Mouse (Mus musculus): ENCODE measurements around the gene Pp2d1.

Gene Pp2d1

GRCm38 (mm10) chr17:53478858-53479603 is 60.2 kb downstream of the Pp2d1 start, which contains the start of gene Rab5a:
TSS of gene Rab5a (plus strand) at chr17:53479234.
- DNase-seq (ENCODE audit: low spot score) = peak; percentile 99

GRCm38 (mm10) chr17:53478066-53478857 is 61.0 kb downstream of the Pp2d1 start:
- no peak for DNase-seq (ENCODE audit: low spot score)

- DNase-seq (ENCODE audit: low spot score) = no peak
Measured at GRCm38 (mm10) chr17:53468697-53469096, 70.6 kb downstream of the Pp2d1 start.

GRCm38 (mm10) chr17:53465569-53465968 is 73.7 kb downstream of the Pp2d1 start:
- peak; percentile 15 for DNase-seq (ENCODE audit: low spot score)

GRCm38 (mm10) chr17:53463496-53463840 is 75.8 kb downstream of the Pp2d1 start:
- DNase-seq (ENCODE audit: low spot score) = no peak

- peak; percentile 70 for DNase-seq (ENCODE audit: low spot score)
Measured at GRCm38 (mm10) chr17:53462603-53463495, 76.4 kb downstream of the Pp2d1 start, which contains the start of gene Efhb. TSS of gene Efhb (minus strand) at chr17:53463321.
